Mouse (Mus musculus): ENCODE measurements around the gene Adam10. TPM values are rescaled to one million over a fixed set of nuclear protein-coding genes. Genes with fewer than 3 reads are reported as not detected.

Adam10 gene
- polyA plus RNA-seq, 1 experiment, result 29.5 TPM

DNA sequence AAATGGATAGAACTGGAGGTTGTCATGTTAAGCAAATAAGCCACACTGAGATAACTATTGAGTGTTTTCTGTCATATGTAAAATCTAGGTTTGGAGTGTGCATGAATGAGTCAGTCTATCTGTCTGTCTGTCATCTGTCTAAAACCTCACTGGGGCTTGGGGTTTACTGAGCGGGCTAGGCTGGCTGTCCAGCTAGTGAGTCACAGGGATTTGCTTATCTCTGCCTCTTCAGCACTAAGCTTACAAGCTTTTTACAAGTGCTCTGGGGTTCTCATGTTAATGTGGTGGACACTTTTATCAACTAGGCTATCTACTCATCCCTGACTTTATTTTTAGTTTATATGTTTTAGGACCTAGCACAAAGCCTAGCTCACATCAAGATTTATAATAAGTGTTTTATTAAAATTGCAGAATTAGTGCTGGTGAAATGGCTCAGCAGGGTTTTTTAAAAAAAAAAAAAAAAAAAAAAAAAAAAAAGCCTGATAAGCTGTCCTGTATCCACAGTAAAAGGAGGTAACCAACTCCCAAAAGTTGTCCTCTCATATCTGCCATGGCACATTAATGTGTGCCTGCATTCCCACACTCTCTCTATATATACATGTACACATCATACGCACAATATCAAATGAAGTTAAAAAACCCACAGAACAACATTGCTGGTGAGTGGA, 9.6 kb downstream of the Adam10 start:
- 95% methylated on average over 2 of the region's 2 CpGs for WGBS
- H3K36me3 ChIP-seq (ENCODE audit: control insufficient read depth, insufficient read depth, low read length), result no peaks in the 10 kb centered on the region

DNA sequence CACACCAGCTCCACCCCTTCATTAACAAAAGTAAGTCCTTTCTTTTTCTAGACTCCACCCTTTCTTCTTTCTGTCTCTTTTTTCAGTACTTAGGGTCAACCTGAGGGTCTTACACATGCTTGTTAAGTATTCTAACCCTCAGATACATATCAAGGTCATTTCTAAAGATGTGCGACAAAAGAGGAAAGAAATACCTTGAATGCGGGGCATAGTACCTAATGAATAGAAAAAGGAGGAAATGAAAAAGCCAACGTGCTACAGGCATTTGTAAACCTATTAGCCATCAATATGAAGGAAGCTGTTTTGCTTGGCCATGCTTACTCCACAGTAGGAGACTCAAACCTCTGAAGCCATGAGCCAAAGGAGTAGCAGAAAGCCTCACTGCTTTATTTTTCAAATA, 11.1 kb downstream of the Adam10 start:
- H3K27ac ChIP-seq (ENCODE audit: insufficient read depth, low read length), result no peak overlapping the region
- H3K4me3 ChIP-seq (ENCODE audit: extremely low read depth, insufficient read depth, insufficient read length), result no peak overlapping the region
- TF ChIP-seq CTCF (IDR thresholded peaks at IDR 0.05; ENCODE audit: extremely low read depth, insufficient read depth, insufficient read length, insufficient replicate concordance) (no peak), POLR2A (IDR thresholded peaks at IDR 0.05; ENCODE audit: low read depth, low read length) (no peak)
- no peak for DNase-seq (ENCODE audit: low read depth in 1 of 2, low spot score in 2 of 2)
- WGBS, result 23% methylated on average over 3 of the region's 3 CpGs
- peaks cover 2% of the 10 kb centered on the region; the same call in 1 of the 2 replicates for H3K4me1 ChIP-seq (ENCODE audit: control insufficient read depth, insufficient read depth, insufficient read length)
- no peaks in the 10 kb centered on the region for H3K27me3 ChIP-seq (ENCODE audit: control insufficient read depth, insufficient read depth, low read length)
- no peaks in the 10 kb centered on the region for H3K36me3 ChIP-seq (ENCODE audit: control insufficient read depth, insufficient read depth, low read length)

More for the DNA sequence above, 9.6 kb downstream of the Adam10 start:
- Histone ChIP-seq H3K27ac (ENCODE audit: insufficient read depth, low read length) (no peak overlapping the region), H3K4me1 (ENCODE audit: control insufficient read depth, insufficient read depth, insufficient read length) (peaks cover 2% of the 10 kb centered on the region; the same call in 1 of the 2 replicates), H3K4me3 (ENCODE audit: extremely low read depth, insufficient read depth, insufficient read length) (no peak overlapping the region), H3K27me3 (ENCODE audit: control insufficient read depth, insufficient read depth, low read length) (no peaks in the 10 kb centered on the region)
- no peak for DNase-seq (ENCODE audit: low read depth in 1 of 2, low spot score in 2 of 2)
- TF ChIP-seq POLR2A (IDR thresholded peaks at IDR 0.05; ENCODE audit: low read depth, low read length), result no peak
- no peak for TF ChIP-seq CTCF (IDR thresholded peaks at IDR 0.05; ENCODE audit: extremely low read depth, insufficient read depth, insufficient read length, insufficient replicate concordance)

DNA sequence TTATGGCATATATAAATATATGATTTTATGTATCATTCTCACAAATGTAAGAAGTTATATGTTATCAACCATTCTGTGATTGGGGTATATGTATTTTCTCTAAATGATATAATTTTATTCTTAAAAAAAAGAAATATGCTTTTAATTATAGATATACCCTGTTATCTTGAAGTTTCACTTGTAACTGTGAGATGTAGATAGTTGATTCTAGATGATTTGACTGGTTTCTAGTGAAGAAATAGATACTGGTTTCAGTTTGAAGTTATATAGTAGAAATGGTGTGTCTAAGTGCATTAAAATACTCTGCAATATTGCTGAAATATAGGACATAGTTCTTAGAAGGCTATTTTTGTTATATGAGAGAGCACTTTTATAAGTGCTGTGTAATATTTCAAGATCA, 11.8 kb downstream of the Adam10 start:
- TF ChIP-seq CTCF (IDR thresholded peaks at IDR 0.05; ENCODE audit: extremely low read depth, insufficient read depth, insufficient read length, insufficient replicate concordance) (no peak), POLR2A (IDR thresholded peaks at IDR 0.05; ENCODE audit: low read depth, low read length) (no peak)
- no peak for DNase-seq (ENCODE audit: low read depth in 1 of 2, low spot score in 2 of 2)
- Histone ChIP-seq H3K27me3 (ENCODE audit: control insufficient read depth, insufficient read depth, low read length) (no peaks in the 10 kb centered on the region), H3K27ac (ENCODE audit: insufficient read depth, low read length) (no peak overlapping the region), H3K36me3 (ENCODE audit: control insufficient read depth, insufficient read depth, low read length) (no peaks in the 10 kb centered on the region), H3K4me1 (ENCODE audit: control insufficient read depth, insufficient read depth, insufficient read length) (peaks cover 2% of the 10 kb centered on the region; the same call in 1 of the 2 replicates), H3K4me3 (ENCODE audit: extremely low read depth, insufficient read depth, insufficient read length) (no peak overlapping the region)

DNA sequence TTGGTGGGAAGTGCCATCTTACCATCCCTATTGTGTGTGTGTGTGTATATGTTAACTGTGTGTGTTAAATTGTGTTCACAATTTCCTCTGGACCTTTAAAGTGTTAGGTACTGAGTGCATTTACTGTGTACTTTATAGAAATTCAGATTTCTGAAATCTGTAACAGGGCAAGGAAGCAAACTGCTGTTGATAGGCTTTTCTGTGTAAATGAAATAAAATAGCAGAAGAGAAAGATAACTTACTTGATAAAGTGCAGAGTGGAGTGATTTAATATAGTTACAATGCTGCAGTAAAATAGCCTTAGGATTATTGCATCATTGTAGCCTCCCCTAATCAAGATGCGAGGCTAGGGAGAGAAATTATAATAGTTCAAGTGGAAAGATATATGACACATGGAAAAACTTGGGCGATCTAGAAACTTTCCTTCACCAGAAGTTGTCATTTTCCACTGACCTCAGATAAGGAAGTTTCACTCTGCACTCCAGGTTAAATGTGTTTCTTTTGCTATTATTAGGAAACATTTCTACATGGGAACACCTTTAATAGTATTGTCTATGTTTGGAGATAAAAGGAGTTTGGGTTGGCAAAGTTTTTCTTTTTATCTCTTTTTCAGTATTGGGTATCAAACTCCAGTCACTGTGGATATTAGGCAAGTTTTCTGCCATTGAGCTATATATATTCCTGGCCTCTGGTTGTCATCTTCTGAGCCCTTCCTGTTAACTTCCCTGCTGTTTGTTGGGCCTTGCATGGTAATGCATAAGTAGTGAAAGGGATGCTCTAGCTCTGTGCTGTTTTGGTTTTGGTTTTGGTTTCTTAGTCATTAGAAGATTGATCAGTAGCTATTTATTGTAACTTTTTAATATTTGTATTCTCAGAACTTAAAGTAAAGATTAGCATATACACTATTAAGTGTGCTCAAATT, 13.2 kb downstream of the Adam10 start:
- TF ChIP-seq POLR2A (IDR thresholded peaks at IDR 0.05; ENCODE audit: low read depth, low read length) (no peak), CTCF (IDR thresholded peaks at IDR 0.05; ENCODE audit: extremely low read depth, insufficient read depth, insufficient read length, insufficient replicate concordance) (no peak)
- Histone ChIP-seq H3K36me3 (ENCODE audit: control insufficient read depth, insufficient read depth, low read length) (no peaks in the 10 kb centered on the region), H3K27me3 (ENCODE audit: control insufficient read depth, insufficient read depth, low read length) (no peaks in the 10 kb centered on the region), H3K27ac (ENCODE audit: insufficient read depth, low read length) (no peak overlapping the region), H3K4me1 (ENCODE audit: control insufficient read depth, insufficient read depth, insufficient read length) (peaks cover 2% of the 10 kb centered on the region; the same call in 1 of the 2 replicates), H3K4me3 (ENCODE audit: extremely low read depth, insufficient read depth, insufficient read length) (no peak overlapping the region)
- DNase-seq (ENCODE audit: low read depth in 1 of 2, low spot score in 2 of 2), result no peak
- 31% methylated on average over 2 of the region's 2 CpGs for WGBS

DNA sequence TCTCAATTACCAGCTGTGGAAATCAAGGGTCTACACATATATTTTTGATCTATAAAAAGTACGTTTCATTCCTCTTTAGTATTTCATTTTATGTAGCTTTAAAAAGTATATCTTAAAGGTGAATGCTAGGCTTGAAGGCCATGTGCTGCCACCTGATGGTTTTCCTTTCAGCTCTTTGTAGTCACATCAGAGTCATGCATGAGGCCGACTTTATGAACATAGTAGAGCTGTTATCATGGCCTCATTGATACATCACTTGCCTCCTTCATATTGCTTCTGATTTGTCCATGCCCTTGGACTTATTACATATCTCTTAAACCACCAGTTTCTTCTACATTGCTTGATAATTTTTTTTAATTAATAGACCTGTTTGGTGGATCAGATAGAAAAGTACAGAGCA, 16.9 kb downstream of the Adam10 start:
- WGBS, result 58% methylated on average over 2 of the region's 2 CpGs
- no peaks in the 10 kb centered on the region for H3K27me3 ChIP-seq (ENCODE audit: control insufficient read depth, insufficient read depth, low read length)
- TF ChIP-seq POLR2A (IDR thresholded peaks at IDR 0.05; ENCODE audit: low read depth, low read length), result no peak
- no peak for TF ChIP-seq CTCF (IDR thresholded peaks at IDR 0.05; ENCODE audit: extremely low read depth, insufficient read depth, insufficient read length, insufficient replicate concordance)
- DNase-seq (ENCODE audit: low read depth in 1 of 2, low spot score in 2 of 2), result no peak
- no peaks in the 10 kb centered on the region for H3K4me1 ChIP-seq (ENCODE audit: control insufficient read depth, insufficient read depth, insufficient read length)
- H3K4me3 ChIP-seq (ENCODE audit: extremely low read depth, insufficient read depth, insufficient read length), result no peak overlapping the region
- no peak overlapping the region for H3K27ac ChIP-seq (ENCODE audit: insufficient read depth, low read length)
- no peaks in the 10 kb centered on the region for H3K36me3 ChIP-seq (ENCODE audit: control insufficient read depth, insufficient read depth, low read length)

DNA sequence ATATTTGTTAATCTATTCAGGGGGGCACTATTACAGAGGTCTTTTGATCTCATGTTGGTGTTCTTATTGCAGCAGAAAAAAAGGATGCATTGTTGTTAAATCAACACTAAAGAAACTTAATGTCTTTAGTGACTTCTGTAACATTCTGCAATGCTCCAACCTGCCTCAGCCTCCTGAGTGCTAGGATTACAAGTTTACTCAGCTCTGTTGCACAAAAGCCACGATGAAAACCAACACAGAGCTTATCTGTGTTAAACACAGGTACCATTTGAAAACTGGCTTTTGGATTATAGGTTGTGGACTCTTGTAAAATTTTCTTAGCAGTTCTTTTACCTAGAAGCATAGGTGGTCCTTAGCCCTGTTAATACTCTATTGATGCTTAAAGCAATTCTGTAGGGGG, 19.3 kb downstream of the Adam10 start:
- TF ChIP-seq POLR2A (IDR thresholded peaks at IDR 0.05; ENCODE audit: low read depth, low read length), result no peak
- TF ChIP-seq CTCF (IDR thresholded peaks at IDR 0.05; ENCODE audit: extremely low read depth, insufficient read depth, insufficient read length, insufficient replicate concordance), result no peak
- Histone ChIP-seq H3K4me3 (ENCODE audit: extremely low read depth, insufficient read depth, insufficient read length) (no peak overlapping the region), H3K4me1 (ENCODE audit: control insufficient read depth, insufficient read depth, insufficient read length) (no peaks in the 10 kb centered on the region), H3K36me3 (ENCODE audit: control insufficient read depth, insufficient read depth, low read length) (no peaks in the 10 kb centered on the region), H3K27ac (ENCODE audit: insufficient read depth, low read length) (no peak overlapping the region), H3K27me3 (ENCODE audit: control insufficient read depth, insufficient read depth, low read length) (no peaks in the 10 kb centered on the region)
- DNase-seq (ENCODE audit: low read depth in 1 of 2, low spot score in 2 of 2), result no peak
- 75% methylated on average over 1 of the region's 1 CpGs for WGBS
